15 mouse cellular contexts compared by ENCODE assay signal in genomic region chr8:11065303-11065702, GRCm38 (mm10).
"Had no signal": no experiment of that assay in that cellular context is flagged by ENCODE, and none has a peak within 500 bp of the region (broad histone marks: within the 10 kb centered on the region; RNA-seq: fewer than 3 reads in every experiment).

No protein-coding gene starts in this region.

- ATAC-seq: intestine, embryonic 15.5 days; lung, postnatal 0 days; midbrain, embryonic 16.5 days had no signal

- H3K27me3 ChIP-seq: intestine, embryonic 15.5 days; liver, embryonic 13.5 days; midbrain, embryonic 12.5 days; stomach, embryonic 15.5 days had no signal

- H3K4me2 ChIP-seq: intestine, embryonic 15.5 days; kidney, embryonic 15.5 days; liver, embryonic 13.5 days; lung, embryonic 14.5 days; midbrain, embryonic 12.5 days; stomach, embryonic 15.5 days had no signal

- H3K36me3 ChIP-seq: intestine, embryonic 15.5 days; kidney, embryonic 15.5 days; liver, embryonic 13.5 days; midbrain, embryonic 12.5 days; stomach, embryonic 15.5 days had no signal

- DNase-seq: kidney, adult 11 months; kidney, adult 8-10 months; kidney, postnatal 10 days; kidney, postnatal 36 days; liver, embryonic 13.5 days; lung, embryonic 14.5 days; thymus, postnatal 25 days had no signal

- H3K4me3 ChIP-seq: intestine, embryonic 15.5 days; kidney, embryonic 15.5 days; liver, embryonic 13.5 days; midbrain, embryonic 12.5 days; myocyte; stomach, embryonic 15.5 days had no signal

- H3K4me1 ChIP-seq: kidney, embryonic 15.5 days; liver, embryonic 13.5 days; midbrain, embryonic 12.5 days had no signal

- H3K9ac ChIP-seq: intestine, embryonic 15.5 days; kidney, embryonic 15.5 days; liver, embryonic 13.5 days; lung, embryonic 14.5 days; midbrain, embryonic 12.5 days; stomach, embryonic 15.5 days had no signal

- H3K9me3 ChIP-seq: intestine, embryonic 15.5 days; kidney, embryonic 15.5 days; liver, embryonic 13.5 days; midbrain, embryonic 12.5 days; stomach, embryonic 15.5 days had no signal

- H3K27ac ChIP-seq: intestine, embryonic 15.5 days; kidney, embryonic 15.5 days; liver, embryonic 13.5 days; macrophage; midbrain, embryonic 12.5 days; stomach, embryonic 15.5 days had no signal
